Mouse (Mus musculus): ENCODE measurements around the gene Angpt4.

Angpt4 gene

GRCm38 (mm10) chr2:151985426-151986172, 74.6 kb downstream of the Angpt4 start:
- no peak for DNase-seq

- DNase-seq = no peak
Observed at GRCm38 (mm10) chr2:151986958-151987357, 75.9 kb downstream of the Angpt4 start.

- no peak for DNase-seq
Observed at GRCm38 (mm10) chr2:151988978-151989377, 78.0 kb downstream of the Angpt4 start.

GRCm38 (mm10) chr2:151990985-151991394, 80.0 kb downstream of the Angpt4 start:
- no peak for DNase-seq

GRCm38 (mm10) chr2:151991446-151991845, 80.4 kb downstream of the Angpt4 start:
- no peak for DNase-seq

- DNase-seq = peak; percentile 87
Observed at GRCm38 (mm10) chr2:151994350-151995122, 83.5 kb downstream of the Angpt4 start.
